Mouse (Mus musculus) CD4-positive, CD25-positive, alpha-beta regulatory T cell, adult 2 months (primary cell): ENCODE data around the gene Hagh.

Experiments used
- DNase-seq: peaks from one replicate; pipeline ENCODE4 v3.0.0-alpha.2; 2012; ENCODE audit warnings: low read depth, low spot score

Hagh gene

DNA sequence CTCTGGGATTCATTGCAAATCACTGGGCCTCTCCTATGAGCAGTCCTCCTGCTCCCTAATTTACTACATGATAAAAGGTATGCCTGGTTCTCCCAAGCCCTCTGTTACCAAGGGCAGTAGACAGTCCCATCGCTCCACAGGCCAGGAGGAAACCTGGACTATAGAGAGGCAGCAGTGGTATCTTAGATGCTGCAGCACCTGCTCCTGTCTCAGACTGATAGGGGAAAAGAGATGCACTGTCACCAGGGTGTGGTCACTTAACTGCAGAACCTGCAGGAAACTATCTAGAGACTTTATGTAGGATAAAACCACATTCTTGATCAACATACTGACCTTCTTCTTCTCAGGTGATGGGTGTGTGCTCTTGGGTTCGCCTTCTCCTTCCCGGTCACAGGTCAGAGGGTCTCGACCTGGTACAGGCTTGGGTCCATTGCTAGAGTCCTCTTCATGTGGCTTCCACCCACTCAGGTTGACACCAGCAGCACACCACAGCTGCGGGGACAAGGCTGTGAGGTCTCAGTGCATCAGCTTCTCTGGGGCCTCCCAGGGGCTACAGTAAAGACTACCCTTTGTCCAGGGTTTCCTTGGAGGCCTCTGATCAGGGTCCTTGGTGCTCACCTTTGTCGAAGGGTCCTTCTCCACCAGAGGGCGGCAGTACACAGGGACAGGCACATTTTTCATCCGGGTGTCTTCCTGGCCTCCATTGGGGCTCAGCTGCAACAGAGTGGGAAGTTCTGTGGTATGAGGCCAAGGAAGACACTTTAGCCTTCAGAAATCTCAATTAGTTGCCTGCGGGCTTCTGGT is 62.9 kb downstream of the Hagh start:
- peak; percentile 33 for DNase-seq

DNA sequence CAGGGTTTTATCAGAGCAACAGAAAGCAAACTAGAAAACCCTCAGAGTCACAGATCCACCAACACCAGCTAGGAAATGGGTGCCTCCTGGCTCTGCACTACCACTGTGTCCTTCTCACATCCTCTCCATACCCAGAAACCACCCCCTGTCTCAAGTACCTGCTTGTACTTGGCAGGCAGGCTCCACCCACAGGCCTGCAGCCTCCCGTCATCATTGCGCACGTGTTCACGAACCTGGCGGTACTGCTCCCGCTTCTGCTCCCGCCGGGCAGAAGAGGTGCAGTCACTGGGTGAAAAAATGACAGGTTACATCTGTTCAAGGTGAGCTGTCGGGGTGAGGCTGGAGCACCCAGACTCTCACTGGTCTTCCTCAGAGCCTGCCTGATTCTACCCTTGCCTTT is 63.8 kb downstream of the Hagh start:
- no peak for DNase-seq

DNA sequence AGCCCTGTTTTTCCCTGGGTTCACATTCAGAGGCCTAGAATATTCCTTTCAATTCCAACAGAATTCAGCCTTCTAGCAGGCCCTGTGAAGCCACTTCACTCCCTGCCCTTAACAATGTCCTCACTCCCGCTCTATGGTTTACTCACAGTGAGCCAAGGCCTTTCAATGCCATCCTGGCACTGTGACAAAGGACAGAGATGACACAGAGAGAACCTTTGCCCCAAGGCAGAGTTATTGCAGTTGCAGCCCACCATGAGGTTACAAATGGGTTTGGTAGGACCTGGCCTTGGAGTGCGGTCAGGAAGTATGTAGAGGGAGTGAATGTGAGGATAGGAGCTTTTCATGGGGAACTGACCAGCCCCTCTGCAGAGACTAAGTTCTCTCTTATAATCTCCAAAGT is 67.6 kb downstream of the Hagh start:
- DNase-seq: no peak

DNA sequence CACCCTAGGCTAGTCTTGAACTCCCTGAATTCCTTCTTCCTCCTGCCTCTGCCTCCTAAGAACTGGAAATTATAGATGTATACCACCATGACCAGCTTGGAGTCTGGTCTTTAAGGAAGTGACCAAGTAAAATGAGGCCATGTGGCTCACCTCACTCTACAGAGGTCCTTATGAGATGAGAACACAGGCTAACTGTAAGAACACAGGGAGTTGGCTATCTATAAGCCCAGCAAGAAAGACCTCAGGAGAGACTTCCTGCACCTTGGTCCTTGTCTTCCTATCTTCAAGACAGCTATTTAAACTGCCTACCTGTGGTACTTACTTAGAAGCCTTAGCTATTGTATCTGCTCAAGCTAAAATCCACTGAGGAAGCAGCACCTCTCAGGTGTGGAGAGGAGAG is 74.0 kb downstream of the Hagh start:
- DNase-seq: no peak
